Mouse (Mus musculus) monocyte, adult 5-6 weeks (primary cell): Measurements from ENCODE around the gene Abat. TPM values are rescaled to one million over a fixed set of nuclear protein-coding genes. Genes with fewer than 3 reads are reported as not detected.

Experiments used
- ATAC-seq: fragments of 153-309, 156-312 bp; replicated peaks from 2 replicates; pipeline ENCODE4 v1.8.0; 2017; ENCODE audit warnings: mild to moderate bottlenecking; ENCODE audit not compliant: low TSS enrichment, insufficient number of reproducible peaks, severe bottlenecking, poor library complexity, low FRiP score
- total RNA-seq: library from RNA; stranded (forward); fragments of 200-1000, 200-491, 200-594 nt; gene quantifications from 3 replicates; pipeline ENCODE4 v1.2.3, GENCODE M21; 2017

Abat gene
- total RNA-seq, 1 experiment from 2014 or later = not detected

GRCm38 (mm10) chr16:8566115-8566711 is 53.0 kb downstream of the Abat start:
- no peak for ATAC-seq

GRCm38 (mm10) chr16:8568881-8569280 is 55.7 kb downstream of the Abat start:
- no peak for ATAC-seq

- ATAC-seq = no peak
Measured at GRCm38 (mm10) chr16:8570336-8570735, 57.1 kb downstream of the Abat start.

- no peak for ATAC-seq
Measured at GRCm38 (mm10) chr16:8570901-8571615, 57.8 kb downstream of the Abat start.

GRCm38 (mm10) chr16:8573041-8573440 is 59.8 kb downstream of the Abat start:
- no peak for ATAC-seq

GRCm38 (mm10) chr16:8573751-8574150 is 60.5 kb downstream of the Abat start:
- no peak for ATAC-seq

GRCm38 (mm10) chr16:8574316-8574715 is 61.1 kb downstream of the Abat start:
- no peak for ATAC-seq

GRCm38 (mm10) chr16:8576111-8576510 is 62.9 kb downstream of the Abat start:
- no peak for ATAC-seq

- ATAC-seq = no peak
Measured at GRCm38 (mm10) chr16:8576901-8577300, 63.7 kb downstream of the Abat start.

- ATAC-seq = no peak
Measured at GRCm38 (mm10) chr16:8578326-8578725, 65.1 kb downstream of the Abat start.

- no peak for ATAC-seq
Measured at GRCm38 (mm10) chr16:8579546-8579945, 66.3 kb downstream of the Abat start.

GRCm38 (mm10) chr16:8581661-8582239 is 68.5 kb downstream of the Abat start:
- ATAC-seq = no peak

GRCm38 (mm10) chr16:8582579-8583295 is 69.5 kb downstream of the Abat start:
- no peak for ATAC-seq

GRCm38 (mm10) chr16:8584248-8584647 is 71.0 kb downstream of the Abat start:
- ATAC-seq = no peak

GRCm38 (mm10) chr16:8585056-8585455 is 71.8 kb downstream of the Abat start:
- no peak for ATAC-seq

GRCm38 (mm10) chr16:8595411-8595810 is 82.2 kb downstream of the Abat start:
- no peak for ATAC-seq

- ATAC-seq = no peak
Measured at GRCm38 (mm10) chr16:8596336-8596735, 83.1 kb downstream of the Abat start.

GRCm38 (mm10) chr16:8597516-8597915 is 84.3 kb downstream of the Abat start:
- ATAC-seq = no peak

GRCm38 (mm10) chr16:8603789-8604188 is 90.6 kb downstream of the Abat start:
- ATAC-seq = no peak

- no peak for ATAC-seq
Measured at GRCm38 (mm10) chr16:8610397-8610796, 97.2 kb downstream of the Abat start.
